Mouse (Mus musculus): Measurements from ENCODE around the gene Spen.

DNA sequence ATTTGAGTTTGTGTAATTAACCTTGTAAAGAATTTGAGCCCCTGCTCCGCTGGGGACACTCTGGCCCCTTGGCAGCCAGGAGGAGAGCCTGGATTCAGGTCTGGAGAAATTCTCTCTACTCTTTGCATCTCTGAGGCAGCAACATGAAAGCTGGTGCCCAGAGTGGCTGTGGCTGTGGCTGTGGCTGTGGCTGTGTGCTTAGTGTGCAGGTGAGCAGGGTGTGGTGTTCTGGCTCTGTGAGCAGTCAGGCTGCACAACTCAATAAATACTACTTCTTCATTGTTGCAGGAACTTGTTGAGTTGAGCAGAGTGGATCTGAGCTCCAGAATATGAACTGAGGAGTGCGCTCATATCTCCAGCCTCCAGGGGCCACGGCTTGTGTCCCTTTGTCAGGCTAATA is 79.5 kb downstream of the Spen start:
- TF ChIP-seq CTCF (IDR thresholded peaks at IDR 0.05; ENCODE audit: extremely low read depth, insufficient read length, insufficient replicate concordance, low read depth, low read length): no peak
- TF ChIP-seq POLR2A (IDR thresholded peaks at IDR 0.05; ENCODE audit: low read depth, low read length): no peak
